Mouse (Mus musculus) lung, embryonic 14.5 days (tissue): Measurements from ENCODE around the gene Pamr1. TPM values are rescaled to one million over a fixed set of nuclear protein-coding genes. Genes with fewer than 3 reads are reported as not detected.

Source experiments
- ATAC-seq: fragments of 200-750 bp; cut with Nextera tagmentation; 2 replicates; pipeline ENCODE4 v1.8.0; 2017; ENCODE audit warnings: mild to moderate bottlenecking, moderate TSS enrichment, moderate library complexity; ENCODE audit not compliant: insufficient read depth
- DNase-seq: peaks from one replicate; pipeline ENCODE4 v3.0.0-alpha.2; 2015
- H3K27ac ChIP-seq: fragments of 300-500 bp; sonication (generic); 2 replicates; pipeline ENCODE4 v1.5.1; 2014; ENCODE audit warnings: low read depth, mild to moderate bottlenecking, moderate library complexity
- H3K27me3 ChIP-seq: fragments of 300-500 bp; sonication (generic); 2 replicates; pipeline ENCODE4 v1.6.1; 2014; ENCODE audit warnings: low read length, control low read depth; ENCODE audit not compliant: insufficient read depth
- H3K36me3 ChIP-seq: fragments of 300-500 bp; sonication (generic); 2 replicates; pipeline ENCODE4 v1.6.1; 2014; ENCODE audit warnings: control low read depth; ENCODE audit not compliant: insufficient read depth
- H3K4me1 ChIP-seq: fragments of 300-500 bp; sonication (generic); 2 replicates; pipeline ENCODE4 v1.6.1; 2014; ENCODE audit warnings: antibody characterized with exemption, control low read depth; ENCODE audit not compliant: insufficient read depth
- H3K4me2 ChIP-seq: fragments of 300-500 bp; sonication (generic); 2 replicates; pipeline ENCODE4 v1.6.1; 2014; ENCODE audit warnings: mild to moderate bottlenecking
- H3K4me3 ChIP-seq: fragments of 300-500 bp; sonication (generic); 2 replicates; pipeline ENCODE4 v1.5.1; 2014; ENCODE audit warnings: low read depth, low read length
- H3K9ac ChIP-seq: fragments of 300-500 bp; sonication (generic); 2 replicates; pipeline ENCODE4 v1.6.1; 2014
- H3K9me3 ChIP-seq: fragments of 300-500 bp; sonication (generic); 2 replicates; pipeline ENCODE4 v1.6.1; 2016; ENCODE audit warnings: low read depth, low read length, control low read depth
- CTCF ChIP-seq: IDR thresholded peaks from 2 replicates; pipeline ENCODE4 v1.5.1; 2016; ENCODE audit warnings: antibody characterized with exemption, low read depth
- WGBS: fragments of 180-500 bp; shearing (Covaris S2); extraction: QIAGEN DNeasy Blood & Tissue Kit; methylation state at CpG from one replicate; pipeline ENCODE4 v1.1.7; 2014; 5-methylcytosine and 5-hydroxymethylcytosine counted together
- polyA plus RNA-seq: library from polyadenylated mRNA; unstranded; fragments of >200 nt; fragmentation: Nextera tagmentation; extraction: Ambion mirVana; gene quantifications from 2 replicates; pipeline ENCODE4 v1.2.1, GENCODE M21; 2014

The Pamr1 gene
- polyA plus RNA-seq, 1 experiment from 2014 or later = 16.2 TPM

DNA sequence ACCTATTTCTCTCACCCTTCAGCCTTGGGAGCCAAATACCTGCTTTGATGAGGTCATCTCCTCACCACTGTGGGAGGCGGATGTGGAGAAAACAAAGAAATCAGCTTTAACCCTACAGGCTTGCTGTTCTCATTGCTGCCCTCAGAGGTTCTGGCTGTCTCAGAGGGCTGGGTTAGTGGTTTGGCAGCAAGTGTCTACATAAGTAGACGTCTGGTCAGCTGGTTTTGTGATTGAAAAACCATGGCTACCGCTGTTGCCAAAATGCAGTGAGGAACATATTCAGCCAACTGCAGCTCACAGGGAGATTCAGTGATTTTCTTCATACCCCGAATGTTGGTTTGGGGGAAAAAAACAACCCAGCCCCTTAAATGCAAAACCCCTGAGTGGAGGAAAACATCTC is 7.3 kb downstream of the Pamr1 start:
- TF ChIP-seq CTCF = no peak
- no peak overlapping the region for H3K4me3 ChIP-seq
- H3K9me3 ChIP-seq = no peaks in the 10 kb centered on the region
- no peak overlapping the region for H3K9ac ChIP-seq
- H3K4me1 ChIP-seq = no peaks in the 10 kb centered on the region
- DNase-seq = no peak
- no peaks in the 10 kb centered on the region for H3K36me3 ChIP-seq
- no peak for ATAC-seq
- no peak overlapping the region for H3K4me2 ChIP-seq
- WGBS = 73% methylated on average over 4 of the region's 4 CpGs
- H3K27me3 ChIP-seq = no peaks in the 10 kb centered on the region
- H3K27ac ChIP-seq = no peak overlapping the region

DNA sequence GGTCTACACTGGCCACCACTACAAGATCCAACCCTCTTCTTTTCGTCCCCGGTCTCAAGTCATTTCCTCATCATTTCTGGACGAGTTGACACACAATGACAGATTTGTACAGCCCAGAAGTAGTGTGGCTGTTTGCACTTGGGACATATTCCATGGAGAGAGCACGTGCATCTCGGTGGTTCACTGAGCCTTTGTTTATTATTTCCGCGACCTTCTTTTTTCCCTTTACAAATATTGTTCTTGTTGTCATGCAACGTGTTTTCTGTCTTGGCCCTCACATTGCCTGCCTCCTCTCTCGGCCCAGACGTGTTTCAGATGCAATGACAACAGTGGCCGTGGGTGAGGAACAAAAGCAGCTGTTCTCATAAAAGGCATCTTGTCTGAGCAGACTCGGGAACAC is 9.2 kb downstream of the Pamr1 start:
- H3K4me2 ChIP-seq = no peak overlapping the region
- peak; percentile 83 for DNase-seq
- H3K27me3 ChIP-seq = no peaks in the 10 kb centered on the region
- no peak for TF ChIP-seq CTCF
- no peaks in the 10 kb centered on the region for H3K9me3 ChIP-seq
- H3K27ac ChIP-seq = no peak overlapping the region
- H3K4me1 ChIP-seq = no peaks in the 10 kb centered on the region
- peak; percentile 86 for ATAC-seq
- H3K9ac ChIP-seq = no peak overlapping the region
- H3K4me3 ChIP-seq = no peak overlapping the region
- WGBS = 42% methylated on average over 12 of the region's 12 CpGs
- no peaks in the 10 kb centered on the region for H3K36me3 ChIP-seq

DNA sequence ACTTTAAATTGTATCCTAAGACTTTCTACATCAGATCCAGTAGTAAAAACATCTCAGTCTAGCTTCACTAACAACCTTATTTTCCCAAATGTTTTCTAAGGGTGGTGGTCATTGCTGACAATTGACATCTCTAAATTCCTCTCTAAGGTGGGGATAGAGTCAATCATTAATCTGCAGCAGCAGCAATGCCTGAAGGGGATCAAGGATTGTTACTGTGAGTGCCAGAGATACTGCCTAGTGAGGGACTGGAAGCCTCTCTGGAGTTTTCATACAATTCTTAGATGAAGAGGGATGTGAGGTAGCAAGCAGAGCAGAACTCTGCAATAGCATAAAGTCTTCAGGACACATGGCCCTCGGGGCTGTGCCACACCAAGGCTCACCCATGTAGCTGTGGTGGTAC is 14.0 kb downstream of the Pamr1 start:
- WGBS = 53% methylated on average over 1 of the region's 1 CpGs
- no peak overlapping the region for H3K4me3 ChIP-seq
- DNase-seq = no peak

DNA sequence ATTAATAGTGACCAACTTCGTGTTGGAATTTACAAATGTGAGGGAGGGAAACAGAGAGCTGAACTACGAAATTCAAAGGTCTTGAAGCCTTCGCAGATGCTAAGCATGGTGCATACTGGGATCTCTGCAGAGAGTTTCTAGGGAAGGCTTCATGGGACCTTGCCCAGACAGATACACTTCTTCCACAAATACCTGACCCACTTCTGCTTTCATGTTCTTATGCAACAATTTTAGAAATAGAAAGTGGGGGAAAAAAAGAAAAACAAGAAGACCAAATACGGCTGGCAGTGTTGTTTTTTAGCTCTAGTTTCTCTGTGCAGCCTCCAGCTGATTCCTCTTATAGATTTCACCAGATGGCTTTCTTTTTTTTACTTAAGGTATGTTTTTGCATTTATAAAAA is 29.4 kb downstream of the Pamr1 start:
- no peak for TF ChIP-seq CTCF
- H3K9ac ChIP-seq = no peak overlapping the region
- H3K9me3 ChIP-seq = no peaks in the 10 kb centered on the region
- WGBS = 79% methylated on average over 4 of the region's 4 CpGs
- DNase-seq (no peak), ATAC-seq (no peak)
- no peak overlapping the region for H3K4me2 ChIP-seq
- no peaks in the 10 kb centered on the region for H3K27me3 ChIP-seq
- no peaks in the 10 kb centered on the region for H3K4me1 ChIP-seq
- no peaks in the 10 kb centered on the region for H3K36me3 ChIP-seq
- H3K4me3 ChIP-seq = no peak overlapping the region
- H3K27ac ChIP-seq = no peak overlapping the region

More for the DNA sequence above, 14.0 kb downstream of the Pamr1 start:
- Histone ChIP-seq H3K4me2 (no peak overlapping the region), H3K36me3 (no peaks in the 10 kb centered on the region), H3K9me3 (no peaks in the 10 kb centered on the region), H3K27ac (no peak overlapping the region), H3K9ac (no peak overlapping the region), H3K27me3 (no peaks in the 10 kb centered on the region), H3K4me1 (no peaks in the 10 kb centered on the region)
- no peak for TF ChIP-seq CTCF
- ATAC-seq = no peak

DNA sequence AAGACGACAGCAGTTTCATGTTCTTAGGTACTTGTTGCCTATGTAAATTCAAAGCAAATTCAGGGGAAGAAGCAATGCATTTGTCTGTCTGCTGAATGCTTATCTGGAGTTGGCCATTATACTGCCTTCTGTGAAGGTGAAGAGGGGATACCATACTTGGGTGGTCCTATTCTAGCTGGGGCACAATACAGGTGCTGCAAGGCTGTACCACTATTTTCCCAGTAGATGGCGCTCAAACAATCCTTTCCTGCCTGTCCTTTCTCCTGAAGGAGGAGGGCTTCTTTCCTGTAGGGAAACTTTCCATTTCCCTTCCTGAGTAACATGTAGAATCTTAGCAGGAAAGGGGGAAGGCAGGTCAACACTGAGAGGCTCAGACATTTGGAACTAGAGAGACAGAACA is 40.2 kb downstream of the Pamr1 start:
- ATAC-seq = peak; percentile 71; the same call in 1 of the 2 replicates
- 34% methylated on average over 2 of the region's 2 CpGs for WGBS

DNA sequence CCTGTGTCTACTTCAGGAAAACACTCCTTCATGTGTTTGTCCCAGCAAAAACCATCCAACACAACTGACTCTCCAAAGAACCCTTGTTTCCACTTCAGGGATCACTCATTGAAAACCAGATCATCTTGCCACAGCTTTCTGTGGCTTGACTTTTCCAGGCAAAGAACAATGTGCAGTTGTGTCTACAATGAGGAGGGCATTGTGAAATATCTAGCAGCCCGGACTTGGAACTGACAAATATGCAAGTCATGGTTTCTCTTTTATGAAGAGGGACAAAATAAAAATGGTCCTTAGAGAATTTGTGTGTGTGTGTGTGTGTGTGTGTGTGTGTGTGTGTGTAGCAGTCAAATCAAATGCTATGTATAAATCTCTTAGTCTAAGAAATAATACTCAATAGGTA is 44.7 kb downstream of the Pamr1 start:
- H3K4me3 ChIP-seq = no peak overlapping the region
- H3K4me1 ChIP-seq = no peaks in the 10 kb centered on the region
- H3K27ac ChIP-seq = no peak overlapping the region
- WGBS = 73% methylated on average over 1 of the region's 1 CpGs
- TF ChIP-seq CTCF = no peak
- no peak overlapping the region for H3K9ac ChIP-seq
- H3K9me3 ChIP-seq = no peaks in the 10 kb centered on the region
- ATAC-seq (no peak), DNase-seq (no peak)
- no peaks in the 10 kb centered on the region for H3K36me3 ChIP-seq
- H3K4me2 ChIP-seq = no peak overlapping the region
- no peaks in the 10 kb centered on the region for H3K27me3 ChIP-seq

More for the DNA sequence above, 40.2 kb downstream of the Pamr1 start:
- Histone ChIP-seq H3K9ac (no peak overlapping the region), H3K4me1 (no peaks in the 10 kb centered on the region), H3K27me3 (no peaks in the 10 kb centered on the region), H3K36me3 (no peaks in the 10 kb centered on the region), H3K4me3 (no peak overlapping the region), H3K4me2 (no peak overlapping the region), H3K27ac (no peak overlapping the region), H3K9me3 (no peaks in the 10 kb centered on the region)
- DNase-seq = peak; percentile 77
- TF ChIP-seq CTCF = peak; percentile 87

DNA sequence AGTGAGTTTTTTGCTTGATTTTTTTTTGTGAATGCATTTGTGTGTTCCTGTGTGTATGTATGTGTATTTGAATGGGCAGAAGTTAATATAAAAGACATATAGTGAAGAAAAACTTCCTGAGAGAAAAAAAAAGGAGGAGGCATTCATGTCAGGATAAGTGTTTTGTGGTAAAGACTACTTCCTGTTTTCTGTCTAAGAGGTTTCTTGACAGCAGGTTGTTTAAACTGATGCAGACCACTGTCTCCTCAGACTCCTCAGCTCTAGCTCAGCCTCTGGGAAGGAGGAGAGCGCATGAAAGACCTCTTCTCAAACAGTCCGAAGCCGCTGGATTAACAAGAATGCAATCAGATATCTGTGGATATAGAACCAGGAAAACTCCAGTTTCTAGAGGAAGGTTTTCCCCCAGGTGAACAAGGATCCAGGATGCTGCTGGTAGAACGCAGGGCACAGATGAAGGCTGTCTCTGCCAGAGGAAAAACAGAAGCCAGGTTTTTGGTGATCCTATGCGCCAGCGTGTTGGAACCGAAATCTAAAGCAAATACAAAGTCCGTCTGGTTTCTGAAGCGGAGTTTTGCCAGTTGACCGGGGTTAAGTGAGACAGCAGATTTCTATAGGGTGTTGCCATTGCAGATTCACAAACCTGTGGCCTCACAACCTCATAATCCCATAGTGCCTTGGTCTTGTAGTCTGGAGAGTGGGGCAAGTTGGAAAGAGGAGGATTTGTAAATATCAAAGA is 45.8 kb downstream of the Pamr1 start:
- Histone ChIP-seq H3K4me1 (no peaks in the 10 kb centered on the region), H3K4me3 (no peak overlapping the region), H3K27ac (no peak overlapping the region), H3K36me3 (no peaks in the 10 kb centered on the region), H3K9me3 (no peaks in the 10 kb centered on the region), H3K27me3 (no peaks in the 10 kb centered on the region), H3K4me2 (no peak overlapping the region), H3K9ac (no peak overlapping the region)
- TF ChIP-seq CTCF = no peak
- ATAC-seq (no peak), DNase-seq (no peak)
- WGBS = 91% methylated on average over 10 of the region's 10 CpGs
